ENCODE assay signal across 9 mouse cellular contexts in the genomic region with DNA sequence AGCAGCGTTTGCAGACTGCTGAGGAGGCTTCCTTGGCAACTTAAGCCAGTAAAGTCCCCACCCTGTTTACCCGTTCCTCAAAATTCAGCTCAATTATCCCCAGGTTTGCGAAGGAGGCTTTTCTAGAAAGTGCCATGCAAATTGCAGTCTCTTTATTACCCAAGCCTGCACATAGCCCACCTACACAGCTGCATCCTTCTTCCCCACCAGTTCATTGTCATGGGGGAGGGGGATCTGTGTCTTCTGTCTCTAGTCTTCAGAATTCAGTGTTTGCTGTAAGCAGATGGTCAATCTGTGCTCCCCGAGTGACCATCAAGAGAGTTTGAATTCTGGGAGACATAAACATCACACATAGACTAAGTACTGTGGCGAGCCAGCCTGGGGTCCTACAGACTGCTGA. TPM values are rescaled to one million over a fixed set of nuclear protein-coding genes. Genes with fewer than 3 reads are reported as not detected.
DNase-seq lines count a peak whose midpoint lies in the region; ATAC-seq and TF ChIP-seq lines count a peak whose summit lies in the region.
"Had no signal": no experiment of that assay in that cellular context is flagged by ENCODE, and none has a peak within 500 bp of the region (broad histone marks: within the 10 kb centered on the region; RNA-seq: fewer than 3 reads in every experiment).

No protein-coding gene starts in this region.

- H3K27ac ChIP-seq in lung, embryonic 14.5 days (ENCODE audit: low read depth), result peak overlapping the region; percentile 95; the same call in 1 of the 2 replicates
- H3K27ac ChIP-seq in forebrain, embryonic 11.5 days (ENCODE audit: low read depth, low read length), result no peak overlapping the region
- peak overlapping the region; percentile 80; the same call in 1 of the 2 replicates for H3K27ac ChIP-seq in limb, embryonic 14.5 days (replicated peaks; ENCODE audit: low read depth, low read length)
- no peak overlapping the region for H3K27ac ChIP-seq in small intestine, adult 2 months (ENCODE audit: insufficient read depth, low read depth, low read length)

- intact Hi-C loops in left cerebral cortex, postnatal 10 days (cut with DNase I), result no loop called here

- TF ChIP-seq CTCF in lung, embryonic 14.5 days (IDR thresholded peaks at IDR 0.05; ENCODE audit: low read depth), result no peak
- no peak for TF ChIP-seq CTCF in small intestine, adult 2 months (IDR thresholded peaks at IDR 0.05; ENCODE audit: extremely low read depth, insufficient read length, insufficient replicate concordance, low read depth, low read length)

- H3K36me3 ChIP-seq in lung, embryonic 14.5 days (ENCODE audit: insufficient read depth), result peaks cover 41% of the 10 kb centered on the region
- H3K36me3 ChIP-seq in forebrain, embryonic 11.5 days (ENCODE audit: control insufficient read depth, insufficient read depth, low read length), result peaks cover 4% of the 10 kb centered on the region; the same call in 1 of the 2 replicates
- peaks cover 32% of the 10 kb centered on the region for H3K36me3 ChIP-seq in limb, embryonic 14.5 days (ENCODE audit: control insufficient read depth, insufficient read depth, low read length)
- peaks cover 25% of the 10 kb centered on the region for H3K36me3 ChIP-seq in small intestine, adult 2 months (ENCODE audit: control insufficient read depth, insufficient read depth, low read length)

- no peak for TF ChIP-seq POLR2A in limb, embryonic 14.5 days (IDR thresholded peaks at IDR 0.05; ENCODE audit: borderline replicate concordance, extremely low read depth, insufficient read depth, insufficient read length)
- no peak for TF ChIP-seq POLR2A in small intestine, adult 2 months (IDR thresholded peaks at IDR 0.05; ENCODE audit: low read depth, low read length)

- peak overlapping the region; percentile 88 for H3K9ac ChIP-seq in lung, embryonic 14.5 days
- H3K9ac ChIP-seq in forebrain, embryonic 11.5 days (ENCODE audit: low read length), result peak overlapping the region; percentile 92
- peak overlapping the region; percentile 89 for H3K9ac ChIP-seq in limb, embryonic 14.5 days (ENCODE audit: low read depth, low read length, severe bottlenecking)

- H3K27me3 ChIP-seq in lung, embryonic 14.5 days (ENCODE audit: insufficient read depth, low read length), result no peaks in the 10 kb centered on the region
- no peaks in the 10 kb centered on the region for H3K27me3 ChIP-seq in forebrain, embryonic 11.5 days (ENCODE audit: control insufficient read depth, insufficient read depth, low read length)
- H3K27me3 ChIP-seq in limb, embryonic 14.5 days (ENCODE audit: control insufficient read depth, insufficient read depth, low read length), result no peaks in the 10 kb centered on the region
- no peaks in the 10 kb centered on the region for H3K27me3 ChIP-seq in small intestine, adult 2 months (ENCODE audit: control insufficient read depth, insufficient read depth, low read length)

- peak; percentile 19 for DNase-seq in lung, embryonic 14.5 days
- DNase-seq in lung, postnatal 36 days, result no peak
- no peak for DNase-seq in forebrain, embryonic 11.5 days (ENCODE audit: low spot score)
- DNase-seq in limb, embryonic 14.5 days (ENCODE audit: low spot score), result no peak
- no peak for DNase-seq in left cerebral cortex, postnatal 10 days (ENCODE audit: extremely low spot score in 1 of 2, low spot score in 2 of 2)
- no peak for DNase-seq in layer of hippocampus, postnatal 10 days (ENCODE audit: low spot score in 2 of 2)
- DNase-seq: lung, postnatal 14 days had no signal

- 13% methylated on average over 5 of the region's 5 CpGs for WGBS in lung, embryonic 14.5 days
- WGBS in forebrain, embryonic 11.5 days, result 25% methylated on average over 5 of the region's 5 CpGs
- 13% methylated on average over 5 of the region's 5 CpGs for WGBS in limb, embryonic 14.5 days
- 26% methylated on average over 5 of the region's 5 CpGs for WGBS in small intestine, adult 2 months

- peak overlapping the region; percentile 61 for H3K4me3 ChIP-seq in lung, embryonic 14.5 days (ENCODE audit: low read depth, low read length)
- peak overlapping the region; percentile 54 for H3K4me3 ChIP-seq in forebrain, embryonic 11.5 days (ENCODE audit: low read depth, low read length)
- H3K4me3 ChIP-seq in limb, embryonic 14.5 days (replicated peaks; ENCODE audit: low read length), result peak overlapping the region; percentile 57
- H3K4me3 ChIP-seq in small intestine, adult 2 months (ENCODE audit: low read depth, low read length), result peak overlapping the region; percentile 36; the same call in 1 of the 2 replicates

- H3K4me2 ChIP-seq in lung, embryonic 14.5 days, result peak overlapping the region; percentile 80
- H3K4me2 ChIP-seq in forebrain, embryonic 11.5 days (ENCODE audit: low read depth, low read length, severe bottlenecking), result peak overlapping the region; percentile 90
- H3K4me2 ChIP-seq in limb, embryonic 14.5 days (replicated peaks; ENCODE audit: low read depth, low read length, severe bottlenecking), result peak overlapping the region; percentile 91

- no peaks in the 10 kb centered on the region for H3K9me3 ChIP-seq in lung, embryonic 14.5 days (ENCODE audit: low read depth, low read length)
- no peaks in the 10 kb centered on the region for H3K9me3 ChIP-seq in forebrain, embryonic 11.5 days (ENCODE audit: control insufficient read depth, low read length)
- H3K9me3 ChIP-seq in limb, embryonic 14.5 days (ENCODE audit: control insufficient read depth, low read length), result no peaks in the 10 kb centered on the region

- peaks cover 11% of the 10 kb centered on the region for H3K4me1 ChIP-seq in lung, embryonic 14.5 days (ENCODE audit: insufficient read depth)
- H3K4me1 ChIP-seq in forebrain, embryonic 11.5 days (replicated peaks; ENCODE audit: control insufficient read depth, insufficient read depth, low read length), result peaks cover 8% of the 10 kb centered on the region
- H3K4me1 ChIP-seq in limb, embryonic 14.5 days (ENCODE audit: control insufficient read depth, insufficient read depth, low read length), result peaks cover 13% of the 10 kb centered on the region
- H3K4me1 ChIP-seq in small intestine, adult 2 months (ENCODE audit: control insufficient read depth, insufficient read depth, insufficient read length, low read length), result peaks cover 27% of the 10 kb centered on the region

- ATAC-seq in lung, embryonic 14.5 days (ENCODE audit: insufficient read depth), result no peak
- ATAC-seq in forebrain, embryonic 11.5 days (replicated peaks; ENCODE audit: low FRiP score), result no peak
- no peak for ATAC-seq in limb, embryonic 14.5 days (ENCODE audit: low FRiP score, low read depth)
- ATAC-seq in monocyte, adult 5-6 weeks (replicated peaks; ENCODE audit: insufficient number of reproducible peaks, low FRiP score, low TSS enrichment, poor library complexity, severe bottlenecking), result no peak

RNA-seq across cellular contexts. Expression of a gene that starts 1.2 kb away (rescaled TPM):
- polyA plus RNA-seq in lung, embryonic 14.5 days (2014; fragmentation: Nextera tagmentation; extraction: Ambion mirVana), result 127 and 132 TPM in 2 replicates
- polyA plus RNA-seq in forebrain, embryonic 11.5 days (2014; fragmentation: Nextera tagmentation; extraction: Ambion mirVana), result 92.7 and 97.0 TPM in 2 replicates
- polyA plus RNA-seq in limb, embryonic 14.5 days (2012; rRNA removed), result 59.2 and 79.9 TPM in 2 replicates
- polyA plus RNA-seq in limb, embryonic 14.5 days (2014; fragmentation: Nextera tagmentation; extraction: Ambion mirVana), result 68.4 and 83.4 TPM in 2 replicates
- polyA plus RNA-seq in small intestine, adult 2 months (2012; rRNA removed), result 100 and 209 TPM in 2 replicates
- not detected in 3 replicates for total RNA-seq in monocyte, adult 5-6 weeks (2017)
- 1 to 10 TPM; 4.6 to 5.6 TPM for total RNA-seq in left cerebral cortex, postnatal 10 days (2021)
- 1 to 10 TPM; 5.8 to 6.3 TPM for total RNA-seq in layer of hippocampus, postnatal 10 days (2021)

RNA-seq across cellular contexts. Expression of a gene that starts 31.3 kb away (rescaled TPM):
- 16.1 and 17.2 TPM in 2 replicates for polyA plus RNA-seq in lung, embryonic 14.5 days (2014; fragmentation: Nextera tagmentation; extraction: Ambion mirVana)
- polyA plus RNA-seq in forebrain, embryonic 11.5 days (2014; fragmentation: Nextera tagmentation; extraction: Ambion mirVana), result 3.0 and 3.3 TPM in 2 replicates
- 6.6 and 7.5 TPM in 2 replicates for polyA plus RNA-seq in limb, embryonic 14.5 days (2012; rRNA removed)
- 8.3 and 10.6 TPM in 2 replicates for polyA plus RNA-seq in limb, embryonic 14.5 days (2014; fragmentation: Nextera tagmentation; extraction: Ambion mirVana)
- 66.0 and 139 TPM in 2 replicates for polyA plus RNA-seq in small intestine, adult 2 months (2012; rRNA removed)
- total RNA-seq in monocyte, adult 5-6 weeks (2017), result 1.4 to 7.4 TPM (median 4.5 TPM) in 3 replicates
- total RNA-seq in left cerebral cortex, postnatal 10 days (2021), result 1 to 10 TPM; 3.1 TPM
- total RNA-seq in layer of hippocampus, postnatal 10 days (2021), result 1 to 10 TPM; 2.6 to 3.0 TPM

RNA-seq across cellular contexts. Expression of a gene that starts 47.0 kb away (rescaled TPM):
- not detected in 2 replicates for polyA plus RNA-seq in lung, embryonic 14.5 days (2014; fragmentation: Nextera tagmentation; extraction: Ambion mirVana)
- not detected in 2 replicates for polyA plus RNA-seq in forebrain, embryonic 11.5 days (2014; fragmentation: Nextera tagmentation; extraction: Ambion mirVana)
- polyA plus RNA-seq in limb, embryonic 14.5 days (2012; rRNA removed), result not detected in 2 replicates
- not detected in 2 replicates for polyA plus RNA-seq in limb, embryonic 14.5 days (2014; fragmentation: Nextera tagmentation; extraction: Ambion mirVana)
- polyA plus RNA-seq in small intestine, adult 2 months (2012; rRNA removed), result not detected in 2 replicates
- not detected in 3 replicates for total RNA-seq in monocyte, adult 5-6 weeks (2017)
- total RNA-seq in left cerebral cortex, postnatal 10 days (2021), result not detected
- not detected for total RNA-seq in layer of hippocampus, postnatal 10 days (2021)

Comparison
In these comparisons a context has a peak if more than half of its experiments do, and no peak if none do; other contexts are left out.
1. H3K27ac ChIP-seq: peak in lung, embryonic 14.5 days (single experiment) and limb, embryonic 14.5 days (single experiment); none in forebrain, embryonic 11.5 days (single experiment) and small intestine, adult 2 months (single experiment).
2. Peak in every context shown above with its lines, with median percentiles within 50 percentile points of each other: H3K4me2 ChIP-seq, H3K4me3 ChIP-seq and H3K9ac ChIP-seq.